Mouse (Mus musculus): ENCODE measurements at regions not wholly inside any gene's neighbourhood (a gene's known extent, or its start where the extent isn't known, plus 50 kb on each side); places are given as distances from the start of the nearest gene placed in this dataset.

GRCm38 (mm10) chr9:32923925-32924324 is 287.9 kb downstream of the Ets1 start:
- no peak overlapping the region for H3K4me2 ChIP-seq (replicated peaks)
- H3K9ac ChIP-seq (replicated peaks): no peak overlapping the region
- no peaks in the 10 kb centered on the region for H3K27me3 ChIP-seq
- no peak for ATAC-seq
- H3K4me3 ChIP-seq (replicated peaks): no peak overlapping the region
- no peak overlapping the region for H3K27ac ChIP-seq
- H3K4me1 ChIP-seq (replicated peaks): no peaks in the 10 kb centered on the region
- H3K36me3 ChIP-seq: no peaks in the 10 kb centered on the region
- H3K9me3 ChIP-seq: no peaks in the 10 kb centered on the region

GRCm38 (mm10) chr9:32924333-32924886 is 288.4 kb downstream of the Ets1 start:
- Histone ChIP-seq H3K27ac (no peak overlapping the region), H3K27me3 (no peaks in the 10 kb centered on the region), H3K9me3 (no peaks in the 10 kb centered on the region), H3K4me1 (replicated peaks) (no peaks in the 10 kb centered on the region), H3K9ac (replicated peaks) (no peak overlapping the region), H3K4me3 (replicated peaks) (no peak overlapping the region), H3K4me2 (replicated peaks) (no peak overlapping the region), H3K36me3 (no peaks in the 10 kb centered on the region)
- 92% methylated on average over 7 of the region's 7 CpGs for WGBS
- no peak for ATAC-seq

- Histone ChIP-seq H3K4me1 (replicated peaks) (no peaks in the 10 kb centered on the region), H3K9ac (replicated peaks) (no peak overlapping the region), H3K27ac (no peak overlapping the region), H3K36me3 (no peaks in the 10 kb centered on the region), H3K4me2 (replicated peaks) (no peak overlapping the region), H3K4me3 (replicated peaks) (no peak overlapping the region), H3K27me3 (no peaks in the 10 kb centered on the region), H3K9me3 (no peaks in the 10 kb centered on the region)
- 90% methylated on average over 6 of the region's 6 CpGs for WGBS
- ATAC-seq: no peak
These were observed 289.0 kb downstream of the Ets1 start for GRCm38 (mm10) chr9:32925036-32925435.

GRCm38 (mm10) chr9:32925720-32926595 is 289.9 kb downstream of the Ets1 start:
- Histone ChIP-seq H3K36me3 (no peaks in the 10 kb centered on the region), H3K4me3 (replicated peaks) (no peak overlapping the region), H3K9me3 (no peaks in the 10 kb centered on the region), H3K4me2 (replicated peaks) (no peak overlapping the region), H3K9ac (replicated peaks) (no peak overlapping the region), H3K27ac (no peak overlapping the region), H3K4me1 (replicated peaks) (no peaks in the 10 kb centered on the region), H3K27me3 (no peaks in the 10 kb centered on the region)
- no peak for ATAC-seq
- WGBS: 88% methylated on average over 12 of the region's 12 CpGs

- Histone ChIP-seq H3K4me3 (replicated peaks) (no peak overlapping the region), H3K9ac (replicated peaks) (no peak overlapping the region), H3K4me2 (replicated peaks) (no peak overlapping the region), H3K27me3 (no peaks in the 10 kb centered on the region), H3K36me3 (no peaks in the 10 kb centered on the region), H3K9me3 (no peaks in the 10 kb centered on the region), H3K27ac (no peak overlapping the region), H3K4me1 (replicated peaks) (no peaks in the 10 kb centered on the region)
- 97% methylated on average over 1 of the region's 1 CpGs for WGBS
- no peak for ATAC-seq
These were observed 291.6 kb downstream of the Ets1 start for GRCm38 (mm10) chr9:32927656-32928055.

GRCm38 (mm10) chr9:32928289-32929000 is 292.4 kb downstream of the Ets1 start:
- ATAC-seq: no peak
- no peaks in the 10 kb centered on the region for H3K4me1 ChIP-seq (replicated peaks)
- no peaks in the 10 kb centered on the region for H3K9me3 ChIP-seq
- no peak overlapping the region for H3K4me3 ChIP-seq (replicated peaks)
- no peaks in the 10 kb centered on the region for H3K27me3 ChIP-seq
- no peak overlapping the region for H3K4me2 ChIP-seq (replicated peaks)
- H3K36me3 ChIP-seq: no peaks in the 10 kb centered on the region
- no peak overlapping the region for H3K9ac ChIP-seq (replicated peaks)
- 93% methylated on average over 8 of the region's 8 CpGs for WGBS
- no peak overlapping the region for H3K27ac ChIP-seq

- Histone ChIP-seq H3K4me2 (replicated peaks) (no peak overlapping the region), H3K9me3 (no peaks in the 10 kb centered on the region), H3K27ac (no peak overlapping the region), H3K36me3 (no peaks in the 10 kb centered on the region), H3K27me3 (no peaks in the 10 kb centered on the region), H3K4me3 (replicated peaks) (no peak overlapping the region), H3K9ac (replicated peaks) (no peak overlapping the region), H3K4me1 (replicated peaks) (no peaks in the 10 kb centered on the region)
- ATAC-seq: no peak
- 89% methylated on average over 1 of the region's 1 CpGs for WGBS
These were observed 293.3 kb downstream of the Ets1 start for GRCm38 (mm10) chr9:32929331-32929730.

GRCm38 (mm10) chr9:32929826-32930225 is 293.8 kb downstream of the Ets1 start:
- no peaks in the 10 kb centered on the region for H3K27me3 ChIP-seq
- H3K4me3 ChIP-seq (replicated peaks): no peak overlapping the region
- H3K4me2 ChIP-seq (replicated peaks): no peak overlapping the region
- WGBS: 92% methylated on average over 3 of the region's 3 CpGs
- H3K4me1 ChIP-seq (replicated peaks): no peaks in the 10 kb centered on the region
- H3K9me3 ChIP-seq: no peaks in the 10 kb centered on the region
- ATAC-seq: no peak
- H3K36me3 ChIP-seq: no peaks in the 10 kb centered on the region
- no peak overlapping the region for H3K27ac ChIP-seq
- H3K9ac ChIP-seq (replicated peaks): no peak overlapping the region

GRCm38 (mm10) chr9:32931266-32932005 is 295.4 kb downstream of the Ets1 start:
- 81% methylated on average over 10 of the region's 10 CpGs for WGBS
- H3K27ac ChIP-seq: no peak overlapping the region
- no peaks in the 10 kb centered on the region for H3K9me3 ChIP-seq
- no peak overlapping the region for H3K9ac ChIP-seq (replicated peaks)
- no peak for ATAC-seq
- H3K27me3 ChIP-seq: no peaks in the 10 kb centered on the region
- H3K4me3 ChIP-seq (replicated peaks): no peak overlapping the region
- no peaks in the 10 kb centered on the region for H3K4me1 ChIP-seq (replicated peaks)
- no peaks in the 10 kb centered on the region for H3K36me3 ChIP-seq
- no peak overlapping the region for H3K4me2 ChIP-seq (replicated peaks)

- WGBS: 72% methylated on average over 7 of the region's 7 CpGs
- Histone ChIP-seq H3K36me3 (no peaks in the 10 kb centered on the region), H3K9me3 (no peaks in the 10 kb centered on the region), H3K27me3 (peaks cover 10% of the 10 kb centered on the region), H3K4me1 (replicated peaks) (no peaks in the 10 kb centered on the region), H3K9ac (replicated peaks) (no peak overlapping the region), H3K4me2 (replicated peaks) (no peak overlapping the region), H3K27ac (no peak overlapping the region), H3K4me3 (replicated peaks) (no peak overlapping the region)
- no peak for ATAC-seq
These were observed 297.4 kb downstream of the Ets1 start for GRCm38 (mm10) chr9:32933237-32934071.

GRCm38 (mm10) chr9:32934436-32934835 is 298.4 kb downstream of the Ets1 start:
- Histone ChIP-seq H3K36me3 (no peaks in the 10 kb centered on the region), H3K4me2 (replicated peaks) (no peak overlapping the region), H3K9me3 (no peaks in the 10 kb centered on the region), H3K9ac (replicated peaks) (no peak overlapping the region), H3K27me3 (peaks cover 16% of the 10 kb centered on the region), H3K27ac (no peak overlapping the region), H3K4me3 (replicated peaks) (no peak overlapping the region), H3K4me1 (replicated peaks) (no peaks in the 10 kb centered on the region)
- 85% methylated on average over 1 of the region's 1 CpGs for WGBS
- no peak for ATAC-seq
